Mouse (Mus musculus): ENCODE measurements at regions not wholly inside any gene's neighbourhood (a gene's known extent, or its start where the extent isn't known, plus 50 kb on each side); places are given as distances from the start of the nearest gene placed in this dataset.

- H3K27ac ChIP-seq, result no peak overlapping the region
- no peak for TF ChIP-seq CTCF (IDR thresholded peaks at IDR 0.05; ENCODE audit: low read depth)
- H3K4me2 ChIP-seq (ENCODE audit: low read length), result no peak overlapping the region
- no peaks in the 10 kb centered on the region for H3K4me1 ChIP-seq (replicated peaks; ENCODE audit: insufficient read depth, low read length)
- no peaks in the 10 kb centered on the region for H3K27me3 ChIP-seq (ENCODE audit: insufficient read depth, low read length)
- no peak overlapping the region for H3K4me3 ChIP-seq (replicated peaks; ENCODE audit: low read depth, low read length)
- 81% methylated on average over 3 of the region's 3 CpGs for WGBS
- DNase-seq (ENCODE audit: low spot score) (no peak), ATAC-seq (replicated peaks; ENCODE audit: low FRiP score, low read depth) (no peak)
- H3K9ac ChIP-seq (ENCODE audit: low read depth, low read length), result no peak overlapping the region
- H3K9me3 ChIP-seq (replicated peaks; ENCODE audit: low read length), result no peaks in the 10 kb centered on the region
- H3K36me3 ChIP-seq (ENCODE audit: insufficient read depth, low read length), result no peaks in the 10 kb centered on the region
Measured at GRCm38 (mm10) chr3:43461541-43462109, 1719.2 kb downstream of the D3Ertd751e start.

Measured in kidney, postnatal 0 days (tissue).